Mouse (Mus musculus) limb, embryonic 12.5 days (tissue): Measurements from ENCODE around the gene Zfyve16. TPM values are rescaled to one million over a fixed set of nuclear protein-coding genes. Genes with fewer than 3 reads are reported as not detected.

ENCODE experiments used
- ATAC-seq: fragments of 200-750 bp; cut with Nextera tagmentation; 2 replicates; pipeline ENCODE4 v1.8.0; 2017; ENCODE audit warnings: low read depth, moderate TSS enrichment; ENCODE audit not compliant: insufficient number of reproducible peaks, insufficient read depth, low FRiP score, low TSS enrichment
- H3K27ac ChIP-seq: fragments of 300-500 bp; sonication (generic); 2 replicates; pipeline ENCODE4 v1.5.1; 2016; ENCODE audit warnings: mild to moderate bottlenecking, moderate library complexity
- H3K27me3 ChIP-seq: fragments of 300-500 bp; sonication (generic); 2 replicates; pipeline ENCODE4 v1.6.1; 2016; ENCODE audit warnings: mild to moderate bottlenecking, moderate library complexity
- H3K36me3 ChIP-seq: fragments of 300-500 bp; sonication (generic); 2 replicates; pipeline ENCODE4 v1.6.1; 2016; ENCODE audit warnings: mild to moderate bottlenecking, moderate library complexity
- H3K4me1 ChIP-seq: fragments of 300-500 bp; sonication (generic); replicated peaks from 2 replicates; pipeline ENCODE4 v1.6.1; 2016
- H3K4me2 ChIP-seq: fragments of 300-500 bp; sonication (generic); 2 replicates; pipeline ENCODE4 v1.6.1; 2016; ENCODE audit warnings: mild to moderate bottlenecking, moderate library complexity
- H3K4me3 ChIP-seq: fragments of 300-500 bp; sonication (generic); replicated peaks from 2 replicates; pipeline ENCODE4 v1.5.1; 2016; ENCODE audit warnings: mild to moderate bottlenecking
- H3K9ac ChIP-seq: fragments of 300-500 bp; sonication (generic); replicated peaks from 2 replicates; pipeline ENCODE4 v1.6.1; 2016; ENCODE audit warnings: mild to moderate bottlenecking, moderate library complexity
- H3K9me3 ChIP-seq: fragments of 300-500 bp; sonication (generic); 2 replicates; pipeline ENCODE4 v1.6.1; 2016; ENCODE audit warnings: mild to moderate bottlenecking, moderate library complexity
- WGBS: fragments of 180-500 bp; shearing (Covaris S2); methylation state at CpG from one replicate; pipeline ENCODE4 v1.1.7; 2016; 5-methylcytosine and 5-hydroxymethylcytosine counted together
- polyA plus RNA-seq: library from polyadenylated mRNA; unstranded; fragments of >200 nt; fragmentation: Nextera tagmentation; extraction: Ambion mirVana; gene quantifications from 2 replicates; pipeline ENCODE4 v1.2.1, GENCODE M21; 2016

Zfyve16 gene
- polyA plus RNA-seq, 1 experiment from 2014 or later, result 13.8 TPM

DNA sequence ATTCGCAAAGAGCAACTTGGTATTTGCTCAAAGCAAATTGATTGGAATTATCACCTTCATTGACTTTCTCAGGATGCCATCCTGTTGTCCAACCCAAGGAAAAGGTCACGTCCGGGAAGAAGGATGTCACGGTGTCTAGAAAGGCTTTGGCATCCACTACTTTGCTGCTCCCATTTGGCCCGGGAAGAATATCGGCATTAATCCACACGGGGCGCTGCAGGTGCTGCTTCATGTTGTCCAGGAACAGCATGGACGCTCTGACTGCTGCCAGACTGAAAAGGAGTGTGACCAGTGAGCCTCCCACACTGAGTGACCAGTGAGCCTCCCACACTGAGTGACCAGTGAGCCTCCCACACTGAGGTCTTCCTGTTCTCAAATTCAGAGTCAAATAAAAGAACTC lies 62.8 kb downstream of the Zfyve16 start:
- 70% methylated on average over 9 of the region's 9 CpGs for WGBS
- no peak for ATAC-seq
- Histone ChIP-seq H3K9me3 (no peaks in the 10 kb centered on the region), H3K4me3 (no peak overlapping the region), H3K27ac (no peak overlapping the region), H3K4me1 (no peaks in the 10 kb centered on the region), H3K9ac (no peak overlapping the region), H3K27me3 (no peaks in the 10 kb centered on the region), H3K36me3 (no peaks in the 10 kb centered on the region), H3K4me2 (no peak overlapping the region)

DNA sequence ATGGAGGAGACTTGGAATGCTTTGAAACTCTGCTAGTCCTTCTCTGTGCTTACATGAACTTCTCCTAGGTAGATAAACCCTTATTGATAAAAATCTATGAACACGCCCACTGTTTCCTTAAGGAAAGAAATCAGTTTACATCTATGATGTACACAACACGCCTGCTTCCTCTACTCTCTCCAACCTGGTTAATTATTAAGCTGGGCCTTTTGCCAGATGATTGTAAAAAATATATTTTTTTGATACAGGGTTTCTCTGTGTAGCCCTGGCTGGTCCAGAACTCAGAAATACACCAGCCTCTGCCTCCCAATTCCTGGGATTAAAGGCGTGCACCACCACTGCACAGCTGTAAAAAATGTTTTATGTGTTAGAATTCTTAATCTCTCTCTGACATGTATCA lies 66.0 kb downstream of the Zfyve16 start:
- Histone ChIP-seq H3K4me3 (no peak overlapping the region), H3K36me3 (no peaks in the 10 kb centered on the region), H3K9me3 (no peaks in the 10 kb centered on the region), H3K4me2 (no peak overlapping the region), H3K27ac (no peak overlapping the region), H3K4me1 (no peaks in the 10 kb centered on the region), H3K27me3 (no peaks in the 10 kb centered on the region), H3K9ac (no peak overlapping the region)
- no peak for ATAC-seq
- 88% methylated on average over 3 of the region's 3 CpGs for WGBS

DNA sequence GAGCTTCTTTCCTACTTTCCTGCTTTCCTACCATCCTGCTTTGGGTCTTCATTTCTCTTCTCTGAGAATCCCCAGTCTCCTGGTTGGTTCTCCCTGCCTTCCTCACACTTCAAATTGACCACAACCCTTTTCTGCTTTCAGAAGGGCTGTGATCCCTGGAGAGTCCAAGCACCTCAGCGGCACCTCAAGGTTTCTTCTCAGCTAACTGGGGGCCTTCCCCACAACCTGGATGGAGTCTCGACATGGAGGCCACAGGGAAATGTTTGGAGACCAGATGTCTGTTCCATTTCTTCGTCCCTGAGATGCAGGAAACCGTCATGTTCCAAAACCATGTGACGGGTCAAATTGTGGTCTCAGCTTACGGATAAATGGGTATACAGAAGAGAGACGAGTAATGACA lies 83.8 kb downstream of the Zfyve16 start:
- Histone ChIP-seq H3K4me3 (no peak overlapping the region), H3K27me3 (no peaks in the 10 kb centered on the region), H3K36me3 (no peaks in the 10 kb centered on the region), H3K4me2 (no peak overlapping the region), H3K9ac (no peak overlapping the region), H3K27ac (no peak overlapping the region), H3K4me1 (no peaks in the 10 kb centered on the region), H3K9me3 (no peaks in the 10 kb centered on the region)
- ATAC-seq, result no peak
- 91% methylated on average over 7 of the region's 7 CpGs for WGBS

DNA sequence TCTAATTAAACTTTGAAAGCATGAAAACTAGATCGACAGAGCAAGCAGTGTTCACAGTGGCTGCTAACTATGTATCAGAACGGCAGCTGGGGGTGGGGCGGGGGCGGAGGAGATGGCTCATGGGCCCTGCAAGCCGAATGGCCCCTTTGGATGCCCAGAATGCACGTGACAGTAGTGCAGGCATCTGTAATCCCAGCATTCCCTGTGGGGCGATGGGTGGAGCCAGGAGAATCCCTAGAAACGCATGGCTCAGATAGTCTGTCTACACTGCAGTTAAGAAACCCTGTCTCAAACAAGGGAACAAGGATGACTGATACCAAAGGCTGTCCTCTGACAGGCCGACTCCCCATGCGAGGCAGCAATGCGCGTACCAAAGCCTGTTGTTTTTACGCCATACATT lies 90.4 kb downstream of the Zfyve16 start:
- WGBS, result 73% methylated on average over 13 of the region's 13 CpGs
- Histone ChIP-seq H3K27me3 (no peaks in the 10 kb centered on the region), H3K4me2 (no peak overlapping the region), H3K27ac (no peak overlapping the region), H3K9ac (no peak overlapping the region), H3K9me3 (no peaks in the 10 kb centered on the region), H3K36me3 (no peaks in the 10 kb centered on the region), H3K4me3 (no peak overlapping the region), H3K4me1 (no peaks in the 10 kb centered on the region)
- ATAC-seq, result no peak

DNA sequence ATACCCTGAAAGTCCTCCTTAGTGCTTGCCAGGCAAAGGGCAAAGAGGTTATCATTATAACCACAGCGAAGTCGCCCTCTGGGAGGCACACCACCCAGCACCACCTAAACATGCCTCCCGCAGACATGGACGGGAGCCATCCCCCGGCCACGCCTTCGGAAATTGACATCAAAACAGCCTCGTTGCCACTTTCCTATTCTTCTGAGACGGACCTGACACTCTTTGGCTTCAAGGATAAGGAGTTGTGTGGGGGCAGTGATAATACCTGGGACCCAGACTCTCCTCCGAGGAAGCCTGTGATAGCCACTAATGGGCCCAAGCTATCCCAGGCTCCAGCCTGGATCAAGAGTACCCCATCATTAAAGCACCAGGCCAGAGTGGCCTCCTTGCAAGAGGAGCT lies 92.0 kb downstream of the Zfyve16 start:
- H3K4me1 ChIP-seq, result no peaks in the 10 kb centered on the region
- H3K9ac ChIP-seq, result no peak overlapping the region
- WGBS, result 91% methylated on average over 10 of the region's 10 CpGs
- H3K4me3 ChIP-seq, result no peak overlapping the region
- no peaks in the 10 kb centered on the region for H3K36me3 ChIP-seq
- no peak overlapping the region for H3K4me2 ChIP-seq
- no peaks in the 10 kb centered on the region for H3K9me3 ChIP-seq
- no peaks in the 10 kb centered on the region for H3K27me3 ChIP-seq
- ATAC-seq, result no peak
- H3K27ac ChIP-seq, result no peak overlapping the region

Other genes starting within 250 kb of the Zfyve16 start
- 1.5 and 2.6 TPM in 2 replicates for gene Gm20379, start 224.9 kb downstream of the Zfyve16 start, polyA plus RNA-seq
- 20.7 and 21.9 TPM in 2 replicates for gene Dhfr, start 176.1 kb downstream of the Zfyve16 start, polyA plus RNA-seq
- 42.7 and 43.8 TPM in 2 replicates for gene Msh3, start 175.9 kb downstream of the Zfyve16 start, polyA plus RNA-seq
- not detected in 2 replicates for gene Ankrd34b, start 105.0 kb downstream of the Zfyve16 start, polyA plus RNA-seq
- gene Fam151b, start 46.9 kb downstream of the Zfyve16 start, polyA plus RNA-seq, result 0.18 TPM in 1 of 2 replicates, not detected in the other
- not detected in 2 replicates for gene Spz1, start 45.3 kb upstream of the Zfyve16 start, polyA plus RNA-seq
- 10.2 and 11.0 TPM in 2 replicates for gene Serinc5, start 80.2 kb upstream of the Zfyve16 start, polyA plus RNA-seq